Mouse (Mus musculus): Measurements from ENCODE around the gene Tmem97. TPM values are rescaled to one million over a fixed set of nuclear protein-coding genes. Genes with fewer than 3 reads are reported as not detected.

Gene Tmem97
- total and polyA plus RNA-seq, 3 experiments: 166 to 215 (median 207) TPM

DNA sequence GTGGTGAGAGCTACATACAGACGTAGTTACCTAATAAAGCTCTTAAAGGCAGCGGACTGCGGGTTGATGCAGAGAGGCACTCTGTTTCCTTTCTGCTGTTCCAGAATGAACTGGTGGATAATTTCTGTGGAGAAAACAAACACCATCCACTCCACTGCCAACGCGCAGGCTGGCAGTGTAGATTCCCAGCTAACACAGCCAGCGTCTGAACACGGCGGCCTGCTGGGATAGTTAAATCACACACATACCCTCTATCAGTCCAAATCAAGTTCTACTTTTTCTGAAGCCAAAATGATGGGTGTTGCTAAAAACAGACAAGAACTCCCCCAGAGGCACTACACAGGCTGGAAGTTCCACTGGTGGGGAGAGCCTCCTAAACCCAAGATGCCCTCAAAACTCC is 20.9 kb upstream of the Tmem97 start:
- DNase-seq (ENCODE audit: low read depth, low spot score): no peak
- H3K4me1 ChIP-seq (ENCODE audit: control insufficient read depth in 1 of 2, insufficient read depth in 2 of 2, low read length in 2 of 2): peaks cover 18 to 19% of the 10 kb centered on the region in 2 experiments

DNA sequence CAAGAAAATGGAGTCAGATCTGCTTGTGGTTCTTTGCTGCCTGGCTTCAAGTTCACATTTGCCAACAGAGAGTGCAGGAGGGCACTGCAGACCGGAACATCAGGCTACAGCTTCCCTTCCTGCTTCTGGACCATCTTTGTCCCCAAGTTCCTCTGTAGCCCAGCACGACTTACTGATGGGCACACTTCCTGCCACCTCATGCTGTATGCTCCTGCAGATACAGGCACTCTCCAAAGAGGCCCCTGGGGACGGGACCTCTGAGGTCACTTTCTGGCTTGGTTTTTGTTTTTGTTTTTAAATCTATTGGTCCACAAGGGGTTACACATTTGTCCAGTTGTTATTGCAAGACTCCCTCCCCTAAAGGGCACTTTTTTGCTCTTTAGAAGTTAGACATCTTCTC is 19.2 kb upstream of the Tmem97 start:
- Histone ChIP-seq H3K27ac (ENCODE audit: control insufficient read depth, low read depth, low read length) (no peak overlapping the region), H3K36me3 (ENCODE audit: control insufficient read depth in 1 of 2, insufficient read depth in 2 of 2, low read length in 2 of 2) (peaks cover 0 to 31% of the 10 kb centered on the region in 2 experiments), H3K4me3 (ENCODE audit: control insufficient read depth in 1 of 2, insufficient read depth in 1 of 2, low read depth in 2 of 2, low read length in 2 of 2) (no peak overlapping the region), H3K9ac (ENCODE audit: control insufficient read depth, low read depth, low read length, poor library complexity, severe bottlenecking) (no peak overlapping the region), H3K27me3 (ENCODE audit: control insufficient read depth in 1 of 2, insufficient read depth in 2 of 2, low read length in 2 of 2) (no peaks in the 10 kb centered on the region), H3K9me3 (replicated peaks; ENCODE audit: insufficient read depth, low read length) (no peaks in the 10 kb centered on the region), H3K79me2 (ENCODE audit: control insufficient read depth, insufficient read depth, low read length, poor library complexity) (no peaks in the 10 kb centered on the region), H3K4me1 (ENCODE audit: control insufficient read depth in 1 of 2, insufficient read depth in 2 of 2, low read length in 2 of 2) (peaks cover 24 to 28% of the 10 kb centered on the region in 2 experiments)
- DNase-seq (ENCODE audit: low read depth, low spot score): no peak
- TF ChIP-seq CHD1 (IDR thresholded peaks at IDR 0.05; ENCODE audit: low read depth, low read length): no peak
- no peak for TF ChIP-seq POLR2A (IDR thresholded peaks at IDR 0.05; ENCODE audit: control insufficient read depth in 1 of 2, insufficient read depth in 1 of 2, low read depth in 1 of 2, low read length in 2 of 2, poor library complexity in 1 of 2)
- no peak for TF ChIP-seq EP300 (IDR thresholded peaks at IDR 0.05; ENCODE audit: low read depth in 1 of 2, low read length in 2 of 2)
- TF ChIP-seq GATA1 (IDR thresholded peaks at IDR 0.05; ENCODE audit: low read depth, low read length): no peak
- TF ChIP-seq TBP (IDR thresholded peaks at IDR 0.05; ENCODE audit: low read depth, low read length): no peak

More for the DNA sequence above, 20.9 kb upstream of the Tmem97 start:
- Histone ChIP-seq H3K4me3 (ENCODE audit: control insufficient read depth in 1 of 2, insufficient read depth in 1 of 2, low read depth in 2 of 2, low read length in 2 of 2) (no peak overlapping the region), H3K79me2 (ENCODE audit: control insufficient read depth, insufficient read depth, low read length, poor library complexity) (no peaks in the 10 kb centered on the region), H3K27me3 (ENCODE audit: control insufficient read depth in 1 of 2, insufficient read depth in 2 of 2, low read length in 2 of 2) (no peaks in the 10 kb centered on the region), H3K36me3 (ENCODE audit: control insufficient read depth in 1 of 2, insufficient read depth in 2 of 2, low read length in 2 of 2) (peaks cover 0 to 21% of the 10 kb centered on the region in 2 experiments), H3K27ac (ENCODE audit: control insufficient read depth, low read depth, low read length) (peak overlapping the region; percentile 33), H3K9ac (ENCODE audit: control insufficient read depth, low read depth, low read length, poor library complexity, severe bottlenecking) (no peak overlapping the region), H3K9me3 (replicated peaks; ENCODE audit: insufficient read depth, low read length) (no peaks in the 10 kb centered on the region)
- TF ChIP-seq EP300 (IDR thresholded peaks at IDR 0.05; ENCODE audit: low read depth in 1 of 2, low read length in 2 of 2): no peak
- TF ChIP-seq MAX (IDR thresholded peaks at IDR 0.05; ENCODE audit: low read length): no peak

DNA sequence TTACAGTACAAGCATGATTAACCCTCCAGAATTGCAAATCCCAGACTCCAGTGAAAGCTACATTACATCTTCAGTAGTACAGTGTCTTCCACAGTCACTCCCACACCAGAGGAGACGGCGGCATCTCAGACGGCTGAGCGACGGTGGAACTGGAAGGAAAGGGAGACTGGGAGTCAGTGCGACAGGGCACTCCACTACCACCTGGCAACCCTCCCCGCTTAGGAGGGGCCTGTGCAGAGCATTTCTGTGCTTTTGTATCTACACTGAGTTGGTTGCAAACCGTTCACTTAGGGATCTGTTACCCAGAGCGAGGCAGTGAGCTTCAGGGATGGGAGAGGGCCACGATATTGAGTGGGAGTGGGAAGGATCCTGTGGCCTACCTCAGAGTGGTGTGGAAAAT is 18.2 kb upstream of the Tmem97 start:
- peaks cover 0 to 31% of the 10 kb centered on the region in 2 experiments for H3K36me3 ChIP-seq (ENCODE audit: control insufficient read depth in 1 of 2, insufficient read depth in 2 of 2, low read length in 2 of 2)
- no peaks in the 10 kb centered on the region for H3K27me3 ChIP-seq (ENCODE audit: control insufficient read depth in 1 of 2, insufficient read depth in 2 of 2, low read length in 2 of 2)
- no peaks in the 10 kb centered on the region for H3K79me2 ChIP-seq (ENCODE audit: control insufficient read depth, insufficient read depth, low read length, poor library complexity)
- H3K9ac ChIP-seq (ENCODE audit: control insufficient read depth, low read depth, low read length, poor library complexity, severe bottlenecking): no peak overlapping the region
- peaks cover 24 to 28% of the 10 kb centered on the region in 2 experiments for H3K4me1 ChIP-seq (ENCODE audit: control insufficient read depth in 1 of 2, insufficient read depth in 2 of 2, low read length in 2 of 2)
- DNase-seq (ENCODE audit: low read depth, low spot score): no peak
- no peak for TF ChIP-seq SMC3 (IDR thresholded peaks at IDR 0.05; ENCODE audit: low read depth, low read length)
- no peak for TF ChIP-seq ELF1 (IDR thresholded peaks at IDR 0.05; ENCODE audit: low read depth, low read length)
- no peak for TF ChIP-seq TAL1 (IDR thresholded peaks at IDR 0.05; ENCODE audit: low read length)
- no peak overlapping the region for H3K27ac ChIP-seq (ENCODE audit: control insufficient read depth, low read depth, low read length)
- H3K4me3 ChIP-seq (ENCODE audit: control insufficient read depth in 1 of 2, insufficient read depth in 1 of 2, low read depth in 2 of 2, low read length in 2 of 2): no peak overlapping the region
- no peaks in the 10 kb centered on the region for H3K9me3 ChIP-seq (replicated peaks; ENCODE audit: insufficient read depth, low read length)

DNA sequence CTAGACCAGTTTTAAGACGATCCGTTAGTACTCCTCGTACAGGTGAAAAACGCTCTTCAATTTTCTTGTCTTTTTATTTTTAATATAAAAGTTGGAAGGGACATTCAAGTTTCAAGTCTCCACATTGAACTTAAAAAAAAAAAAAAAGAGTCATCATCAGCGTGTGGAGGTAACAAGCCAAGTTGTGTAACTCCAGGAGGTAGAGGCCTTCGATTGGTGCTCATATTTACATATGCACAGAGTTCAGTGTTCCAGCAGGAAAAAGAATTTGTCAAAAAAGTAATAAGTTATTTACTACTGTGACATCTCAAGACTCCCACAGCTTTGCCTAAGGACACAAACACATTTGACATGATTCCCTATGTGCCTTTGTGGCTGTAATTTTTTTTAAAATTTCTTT is 17.0 kb upstream of the Tmem97 start:
- H3K4me3 ChIP-seq (ENCODE audit: control insufficient read depth in 1 of 2, insufficient read depth in 1 of 2, low read depth in 2 of 2, low read length in 2 of 2): no peak overlapping the region
- H3K9ac ChIP-seq (ENCODE audit: control insufficient read depth, low read depth, low read length, poor library complexity, severe bottlenecking): no peak overlapping the region
- TF ChIP-seq ZNF384 (IDR thresholded peaks at IDR 0.05; ENCODE audit: low read depth, low read length) (peak; percentile 54; the same call in 1 of the 2 replicates), UBTF (IDR thresholded peaks at IDR 0.05; ENCODE audit: borderline replicate concordance, insufficient read depth, low read depth, low read length) (no peak), ZKSCAN1 (IDR thresholded peaks at IDR 0.05; ENCODE audit: low read depth, low read length) (no peak), GATA1 (IDR thresholded peaks at IDR 0.05; ENCODE audit: low read depth, low read length) (no peak)
- H3K27me3 ChIP-seq (ENCODE audit: control insufficient read depth in 1 of 2, insufficient read depth in 2 of 2, low read length in 2 of 2): no peaks in the 10 kb centered on the region
- peaks cover 24 to 25% of the 10 kb centered on the region in 2 experiments for H3K4me1 ChIP-seq (ENCODE audit: control insufficient read depth in 1 of 2, insufficient read depth in 2 of 2, low read length in 2 of 2)
- H3K79me2 ChIP-seq (ENCODE audit: control insufficient read depth, insufficient read depth, low read length, poor library complexity): no peaks in the 10 kb centered on the region
- no peaks in the 10 kb centered on the region for H3K9me3 ChIP-seq (replicated peaks; ENCODE audit: insufficient read depth, low read length)
- H3K36me3 ChIP-seq (ENCODE audit: control insufficient read depth in 1 of 2, insufficient read depth in 2 of 2, low read length in 2 of 2): peaks cover 0 to 31% of the 10 kb centered on the region in 2 experiments
- DNase-seq (ENCODE audit: low read depth, low spot score): no peak
- no peak overlapping the region for H3K27ac ChIP-seq (ENCODE audit: control insufficient read depth, low read depth, low read length)

Data from MEL (cell line).